Mouse (Mus musculus): Measurements from ENCODE around the gene Tcfl5.

Tcfl5 gene

GRCm38 (mm10) chr2:180598157-180598705 lies 44.3 kb downstream of the Tcfl5 start:
- no peak for DNase-seq (ENCODE audit: extremely low read depth, low read depth)

GRCm38 (mm10) chr2:180597490-180597889 lies 45.0 kb downstream of the Tcfl5 start, which contains the start of gene Col9a3:
TSS of gene Col9a3 (plus strand) at chr2:180597790.
- DNase-seq (ENCODE audit: extremely low read depth, low read depth), result no peak

GRCm38 (mm10) chr2:180589123-180589831 lies 53.2 kb downstream of the Tcfl5 start, which contains the start of gene Ogfr:
TSS of gene Ogfr (plus strand) at chr2:180589245.
- DNase-seq (ENCODE audit: extremely low read depth, low read depth), result peak; percentile 44

GRCm38 (mm10) chr2:180588736-180589122 lies 53.8 kb downstream of the Tcfl5 start:
- DNase-seq (ENCODE audit: extremely low read depth, low read depth), result peak; percentile 21

GRCm38 (mm10) chr2:180583154-180583507 lies 59.4 kb downstream of the Tcfl5 start:
- DNase-seq (ENCODE audit: extremely low read depth, low read depth), result no peak

GRCm38 (mm10) chr2:180582481-180583153 lies 59.9 kb downstream of the Tcfl5 start:
- DNase-seq (ENCODE audit: extremely low read depth, low read depth), result peak; percentile 80

- DNase-seq (ENCODE audit: extremely low read depth, low read depth), result no peak
These were observed 61.5 kb downstream of the Tcfl5 start, which contains the start of gene Mrgbp for GRCm38 (mm10) chr2:180581002-180581401. TSS of gene Mrgbp (plus strand) at chr2:180581304.

- peak; percentile 28 for DNase-seq (ENCODE audit: extremely low read depth, low read depth)
These were observed 63.8 kb downstream of the Tcfl5 start for GRCm38 (mm10) chr2:180578686-180579085.

- DNase-seq (ENCODE audit: extremely low read depth, low read depth), result no peak
These were observed 66.0 kb downstream of the Tcfl5 start for GRCm38 (mm10) chr2:180576482-180576881.

Measured in MEL-GATA-1-ER (cell line).